Mouse (Mus musculus) embryonic facial prominence, embryonic 15.5 days (tissue): ENCODE results near the gene Fmr1nb. TPM values are rescaled to one million over a fixed set of nuclear protein-coding genes. Genes with fewer than 3 reads are reported as not detected.
"Not testable (repeated sequence)": the region's sequence is repeated elsewhere in the genome, so short reads cannot be mapped to it uniquely, and the experiment has no call there.

Experiments used
- ATAC-seq: fragments of 200-750 bp; cut with Nextera tagmentation; 2 replicates; pipeline ENCODE4 v1.8.0; 2017; ENCODE audit warnings: low read depth, moderate TSS enrichment; ENCODE audit not compliant: insufficient number of reproducible peaks, low FRiP score, low TSS enrichment
- H3K27ac ChIP-seq: fragments of 300-500 bp; sonication (generic); replicated peaks from 2 replicates; pipeline ENCODE4 v1.5.1; 2015; ENCODE audit warnings: mild to moderate bottlenecking, inconsistent platforms
- H3K27me3 ChIP-seq: fragments of 300-500 bp; sonication (generic); 2 replicates; pipeline ENCODE4 v1.6.1; 2015; ENCODE audit warnings: inconsistent platforms
- H3K36me3 ChIP-seq: fragments of 300-500 bp; sonication (generic); 2 replicates; pipeline ENCODE4 v1.6.1; 2015; ENCODE audit warnings: mild to moderate bottlenecking, inconsistent platforms
- H3K4me1 ChIP-seq: fragments of 300-500 bp; sonication (generic); 2 replicates; pipeline ENCODE4 v1.6.1; 2015; ENCODE audit warnings: inconsistent platforms
- H3K4me2 ChIP-seq: fragments of 300-500 bp; sonication (generic); replicated peaks from 2 replicates; pipeline ENCODE4 v1.6.1; 2015; ENCODE audit warnings: mild to moderate bottlenecking, inconsistent platforms
- H3K4me3 ChIP-seq: fragments of 300-500 bp; sonication (generic); replicated peaks from 2 replicates; pipeline ENCODE4 v1.5.1; 2015; ENCODE audit warnings: mild to moderate bottlenecking, inconsistent platforms
- H3K9ac ChIP-seq: fragments of 300-500 bp; sonication (generic); 2 replicates; pipeline ENCODE4 v1.6.1; 2015; ENCODE audit warnings: inconsistent platforms
- H3K9me3 ChIP-seq: fragments of 300-500 bp; sonication (generic); replicated peaks from 2 replicates; pipeline ENCODE4 v1.6.1; 2016; ENCODE audit warnings: inconsistent platforms
- WGBS: fragments of 180-500 bp; shearing (Covaris S2); methylation state at CpG from one replicate; pipeline ENCODE4 v1.1.7; 2015; 5-methylcytosine and 5-hydroxymethylcytosine counted together
- polyA plus RNA-seq: library from polyadenylated mRNA; unstranded; fragments of >200 nt; fragmentation: Nextera tagmentation; extraction: Ambion mirVana; gene quantifications from 2 replicates; pipeline ENCODE4 v1.2.1, GENCODE M21; 2015

The Fmr1nb gene
- polyA plus RNA-seq = 0.64 TPM in 1 of 2 replicates, not detected in the other

DNA sequence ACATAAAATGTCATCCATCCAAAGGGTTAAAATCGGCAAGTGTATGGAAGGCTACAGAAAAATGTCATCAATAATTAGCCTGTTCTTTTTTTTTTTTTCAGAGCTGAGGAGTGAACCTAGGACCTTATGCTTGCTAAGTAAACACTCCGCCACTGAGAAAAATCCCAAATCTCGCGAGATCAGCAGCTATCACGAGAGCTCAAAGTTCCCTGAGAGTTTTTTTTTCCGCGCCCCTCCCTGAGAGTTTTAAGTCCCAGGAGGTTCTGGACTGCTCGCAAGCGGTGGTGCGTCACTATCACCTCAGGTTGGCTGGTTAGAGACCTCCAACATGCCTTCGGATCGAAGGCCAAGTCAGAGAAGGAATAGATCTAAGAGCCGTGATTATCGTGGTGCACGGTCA is at the start of gene Fmr1nb:
Fmr1nb (plus strand) TSS at position 234 of the 400 bp plus-strand sequence.
- Histone ChIP-seq H3K4me3 (no peak within 1 kb of the TSS), H3K4me2 (no peak within 1 kb of the TSS), H3K9ac (no peak within 1 kb of the TSS), H3K36me3 (no peaks in the 10 kb centered on the region), H3K27ac (no peak within 1 kb of the TSS), H3K9me3 (no peaks in the 10 kb centered on the region), H3K27me3 (no peaks in the 10 kb centered on the region), H3K4me1 (no peaks in the 10 kb centered on the region)
- 87% methylated on average over 15 of the region's 15 CpGs for WGBS
- no peak for ATAC-seq

DNA sequence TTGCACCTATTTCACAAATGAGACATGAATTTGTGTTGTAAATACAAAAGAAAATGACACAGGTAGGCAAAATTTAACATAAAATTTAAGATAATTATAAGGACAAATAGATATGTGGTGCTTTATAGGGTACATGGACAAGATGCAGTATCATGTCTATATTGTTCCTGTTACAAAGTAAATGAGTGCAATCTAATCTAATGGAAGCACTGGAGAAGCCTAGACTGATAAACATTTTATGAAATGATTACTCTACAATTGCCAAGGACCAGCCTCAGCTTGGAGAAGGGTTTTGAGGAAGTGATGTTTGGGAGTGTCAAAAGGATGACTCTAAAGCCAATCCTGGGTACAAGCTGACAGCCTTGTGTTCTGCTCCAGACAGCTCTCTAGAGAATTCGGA is 24.7 kb upstream of the Fmr1nb start:
- Histone ChIP-seq H3K4me1 (no peaks in the 10 kb centered on the region), H3K9ac (no peak overlapping the region), H3K27me3 (no peaks in the 10 kb centered on the region), H3K4me2 (no peak overlapping the region), H3K27ac (no peak overlapping the region), H3K4me3 (no peak overlapping the region), H3K36me3 (no peaks in the 10 kb centered on the region), H3K9me3 (no peaks in the 10 kb centered on the region)
- no peak for ATAC-seq
- WGBS = 31% methylated on average over 1 of the region's 1 CpGs

DNA sequence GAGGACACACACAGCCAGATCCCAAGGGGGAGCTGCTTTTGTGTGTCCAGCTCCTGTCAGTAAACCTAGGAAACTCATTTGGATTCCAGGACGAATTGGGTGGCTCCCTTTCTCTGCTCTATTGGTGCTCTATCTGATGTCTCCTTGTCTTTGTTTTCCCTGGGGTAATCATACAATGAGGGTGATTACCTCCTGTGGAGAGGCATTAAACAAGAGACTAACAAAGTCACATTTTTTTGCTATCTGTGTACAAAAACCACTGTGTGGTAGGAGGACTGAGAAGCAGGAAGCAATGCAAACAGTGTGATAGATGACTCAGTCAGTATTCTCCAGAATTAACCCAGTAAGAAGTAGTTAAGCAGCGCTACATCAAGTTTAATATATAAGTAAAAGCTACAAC is 21.6 kb upstream of the Fmr1nb start:
- no peaks in the 10 kb centered on the region for H3K27me3 ChIP-seq
- no peaks in the 10 kb centered on the region for H3K36me3 ChIP-seq
- H3K4me3 ChIP-seq = no peak overlapping the region
- no peak for ATAC-seq
- H3K4me1 ChIP-seq = no peaks in the 10 kb centered on the region
- H3K4me2 ChIP-seq = no peak overlapping the region
- 49% methylated on average over 2 of the region's 2 CpGs for WGBS
- H3K9me3 ChIP-seq = no peaks in the 10 kb centered on the region
- H3K27ac ChIP-seq = no peak overlapping the region
- H3K9ac ChIP-seq = no peak overlapping the region

DNA sequence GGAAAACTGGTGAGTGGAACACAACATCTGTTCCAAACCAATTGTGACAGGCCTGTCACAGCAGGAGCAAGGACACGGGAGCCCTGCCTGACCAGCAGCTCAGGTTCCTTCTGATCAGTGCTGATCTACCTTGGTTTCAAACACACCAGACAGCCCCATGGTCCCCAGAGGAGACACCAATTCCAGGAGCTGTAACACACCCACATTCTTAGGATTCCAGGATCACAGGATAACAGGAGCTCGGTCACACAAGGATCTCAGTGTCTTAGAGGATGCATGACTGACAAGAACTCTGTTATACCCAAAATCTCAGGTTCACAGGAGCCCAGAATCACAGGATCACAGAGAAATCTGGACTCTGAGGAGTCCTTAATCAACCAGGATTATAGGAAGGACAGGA is 58.8 kb downstream of the Fmr1nb start:
- not testable (repeated sequence) for H3K27ac ChIP-seq, H3K36me3 ChIP-seq, H3K9ac ChIP-seq, ATAC-seq, H3K9me3 ChIP-seq, H3K27me3 ChIP-seq, H3K4me1 ChIP-seq
- WGBS = 39% methylated on average over 2 of the region's 2 CpGs
- H3K4me2 ChIP-seq = peak overlapping the region; percentile 35
- H3K4me3 ChIP-seq = peak overlapping the region; percentile 28; the same call in 1 of the 2 replicates

DNA sequence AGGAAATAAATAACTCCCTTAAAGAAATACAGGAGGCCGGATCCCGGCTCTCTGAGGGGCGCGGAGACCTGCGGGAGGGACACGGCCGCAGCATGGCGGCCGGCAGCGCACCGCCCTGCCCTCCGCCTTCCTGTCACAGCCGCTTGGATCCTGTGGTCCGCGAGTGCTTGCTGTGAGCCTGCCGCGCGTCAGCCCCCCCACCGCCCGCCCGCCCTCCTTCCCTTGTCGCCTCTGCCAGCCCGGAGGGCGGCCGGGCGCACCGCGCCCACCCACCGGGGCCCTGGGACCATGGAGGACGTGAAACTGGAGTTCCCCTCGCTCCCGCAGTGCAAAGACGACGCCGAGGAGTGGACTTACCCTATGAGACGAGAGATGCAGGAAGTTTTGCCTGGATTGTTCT is 59.4 kb downstream of the Fmr1nb start, which contains the start of gene Gm14698:
Gm14698 (plus strand) TSS at position 35 of the 400 bp plus-strand sequence.
- H3K4me1 ChIP-seq, H3K9me3 ChIP-seq, H3K36me3 ChIP-seq, H3K27me3 ChIP-seq, H3K9ac ChIP-seq, ATAC-seq, H3K27ac ChIP-seq: not testable (repeated sequence)
- Histone ChIP-seq H3K4me3 (peak within 1 kb of the TSS; percentile 28), H3K4me2 (peak within 1 kb of the TSS; percentile 35)
- 23% methylated on average over 22 of the region's 36 CpGs for WGBS

DNA sequence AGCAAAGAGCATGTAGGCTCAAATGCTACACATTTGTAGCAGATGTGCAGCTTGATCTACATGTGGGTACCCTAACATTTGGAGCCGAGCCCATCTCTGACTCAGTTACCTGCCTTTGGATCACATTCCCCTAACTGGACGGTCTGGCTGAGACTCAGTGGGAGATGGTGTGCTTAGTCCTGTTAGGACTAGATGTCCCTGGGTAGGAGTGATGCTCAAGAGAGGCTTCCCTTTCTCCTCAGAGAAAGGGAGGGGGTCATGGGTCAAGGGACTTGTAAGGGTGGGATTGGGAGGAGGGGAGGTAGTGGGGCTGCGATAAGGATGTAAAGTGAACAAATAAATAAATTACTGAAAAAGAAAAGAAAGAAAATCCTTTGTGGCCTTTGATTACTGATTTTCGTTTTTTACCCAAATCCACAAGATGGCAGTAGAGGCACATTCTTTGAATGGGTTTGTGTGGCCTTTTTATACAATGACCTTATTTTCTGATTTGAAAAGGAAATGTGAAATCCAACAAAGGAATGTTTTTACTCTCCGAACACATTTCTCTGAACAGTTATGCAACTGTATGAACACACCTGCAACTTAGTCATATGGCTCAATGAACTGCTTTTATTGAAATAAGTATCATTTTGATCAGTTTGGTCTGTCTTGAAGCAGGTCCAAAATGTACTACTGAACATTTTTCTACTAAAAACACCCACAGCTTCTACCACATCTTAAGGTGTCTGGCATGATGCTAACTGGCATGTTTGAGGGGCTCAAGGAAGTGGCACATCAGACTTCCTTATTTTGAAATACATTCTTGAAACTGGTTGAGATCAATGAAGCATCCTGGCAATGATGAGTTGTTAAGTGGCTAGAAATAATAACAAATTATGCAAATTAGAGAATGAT is 78.2 kb downstream of the Fmr1nb start:
- Histone ChIP-seq H3K9ac (no peak overlapping the region), H3K36me3 (no peaks in the 10 kb centered on the region), H3K4me2 (no peak overlapping the region), H3K27ac (no peak overlapping the region), H3K4me3 (no peak overlapping the region), H3K27me3 (no peaks in the 10 kb centered on the region), H3K4me1 (no peaks in the 10 kb centered on the region), H3K9me3 (no peaks in the 10 kb centered on the region)
- no peak for ATAC-seq
- 18% methylated on average over 5 of the region's 5 CpGs for WGBS

Other genes with a start within 250 kb of the Fmr1nb start
- gene Fmr1, start 83.3 kb upstream of the Fmr1nb start, polyA plus RNA-seq = 51.2 and 55.7 TPM in 2 replicates
- gene Gm14698, start 59.3 kb downstream of the Fmr1nb start, polyA plus RNA-seq = 3.4 and 6.4 TPM in 2 replicates
- gene Gm6812, start 131.2 kb downstream of the Fmr1nb start, polyA plus RNA-seq = not detected in 2 replicates